Mouse (Mus musculus): ENCODE measurements around the gene Jmjd1c. TPM values are rescaled to one million over a fixed set of nuclear protein-coding genes. Genes with fewer than 3 reads are reported as not detected.

Jmjd1c gene
- total RNA-seq, 4 experiments from 2014 or later = 54.1 to 103 (median 65.0) TPM

GRCm38 (mm10) chr10:67249486-67249885, 153.6 kb downstream of the Jmjd1c start:
- DNase-seq = peak; percentile 35

- DNase-seq = no peak
Measured at GRCm38 (mm10) chr10:67250846-67251245, 154.9 kb downstream of the Jmjd1c start.

- no peak for DNase-seq
Measured at GRCm38 (mm10) chr10:67252353-67252752, 156.4 kb downstream of the Jmjd1c start.

GRCm38 (mm10) chr10:67253115-67253514, 157.2 kb downstream of the Jmjd1c start:
- DNase-seq = no peak

GRCm38 (mm10) chr10:67264852-67265251, 168.9 kb downstream of the Jmjd1c start:
- no peak for DNase-seq

GRCm38 (mm10) chr10:67275916-67276315, 180.0 kb downstream of the Jmjd1c start:
- no peak for DNase-seq

GRCm38 (mm10) chr10:67281852-67282251, 185.9 kb downstream of the Jmjd1c start:
- DNase-seq = no peak

GRCm38 (mm10) chr10:67282531-67282930, 186.6 kb downstream of the Jmjd1c start:
- DNase-seq = no peak

GRCm38 (mm10) chr10:67283516-67283915, 187.6 kb downstream of the Jmjd1c start:
- DNase-seq = no peak

GRCm38 (mm10) chr10:67284311-67284710, 188.4 kb downstream of the Jmjd1c start:
- DNase-seq = peak; percentile 38

GRCm38 (mm10) chr10:67284761-67285175, 188.8 kb downstream of the Jmjd1c start:
- DNase-seq = no peak

- peak; percentile 85 for DNase-seq
Measured at GRCm38 (mm10) chr10:67285176-67285814, 189.4 kb downstream of the Jmjd1c start, which contains the start of gene Nrbf2. Gene Nrbf2 (minus strand): TSS chr10:67285305.

- DNase-seq = peak; percentile 54
Measured at GRCm38 (mm10) chr10:67287877-67288276, 192.0 kb downstream of the Jmjd1c start.

GRCm38 (mm10) chr10:67290622-67291021, 194.7 kb downstream of the Jmjd1c start:
- DNase-seq = no peak

GRCm38 (mm10) chr10:67291087-67291486, 195.2 kb downstream of the Jmjd1c start:
- peak; percentile 23 for DNase-seq

GRCm38 (mm10) chr10:67295331-67295730, 199.4 kb downstream of the Jmjd1c start:
- no peak for DNase-seq

GRCm38 (mm10) chr10:67295938-67296466, 200.1 kb downstream of the Jmjd1c start:
- DNase-seq = no peak

GRCm38 (mm10) chr10:67296482-67297152, 200.7 kb downstream of the Jmjd1c start:
- DNase-seq = no peak

GRCm38 (mm10) chr10:67297175-67297855, 201.4 kb downstream of the Jmjd1c start:
- no peak for DNase-seq

GRCm38 (mm10) chr10:67298856-67299255, 202.9 kb downstream of the Jmjd1c start:
- no peak for DNase-seq

GRCm38 (mm10) chr10:67299285-67299684, 203.4 kb downstream of the Jmjd1c start:
- peak; percentile 38 for DNase-seq

GRCm38 (mm10) chr10:67301046-67301445, 205.1 kb downstream of the Jmjd1c start:
- DNase-seq = no peak

- no peak for DNase-seq
Measured at GRCm38 (mm10) chr10:67302340-67302739, 206.4 kb downstream of the Jmjd1c start.
